Mouse (Mus musculus) testis, adult 10 weeks (tissue): Measurements from ENCODE around the gene Gm10354. TPM values are rescaled to one million over a fixed set of nuclear protein-coding genes. Genes with fewer than 3 reads are reported as not detected.

Experiments used
- polyA plus RNA-seq: library from polyadenylated mRNA; stranded (reverse); fragments of 350-450 nt; fragmentation: Illumina TruSeq; extraction: RNeasy Lipid Tissue Mini Kit (QIAGEN cat#74804); gene quantifications from one replicate; pipeline ENCODE4 v1.2.3, GENCODE M21; 2014; ENCODE audit warnings: low read depth, low replicate concordance

The Gm10354 gene
- polyA plus RNA-seq = 14.4 TPM

DNA sequence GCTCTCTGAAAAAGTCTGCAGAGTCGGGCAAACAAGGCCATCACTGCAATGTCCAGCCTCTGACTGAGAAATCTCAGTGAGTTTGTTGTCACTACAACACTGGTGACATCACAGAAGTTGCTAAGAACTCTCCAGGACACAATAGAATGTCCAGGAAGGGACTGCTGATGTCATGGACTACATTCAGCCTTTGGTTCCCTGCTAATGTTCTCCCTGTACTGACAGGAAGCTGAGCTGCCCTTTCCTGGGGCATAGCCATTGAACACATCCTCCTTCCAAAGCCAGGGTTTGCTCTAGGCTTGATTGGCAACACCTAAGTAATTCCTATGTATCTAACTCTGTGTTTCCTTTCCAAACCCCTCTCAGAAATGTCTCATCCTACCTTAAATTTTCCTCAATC, at the start of gene Gm10354:
Gene Gm10354, minus strand, starts transcription at position 101 of the 400 bp plus-strand sequence.

GRCm38 (mm10) chr5:14938329-14938728, 40.4 kb downstream of the Gm10354 start, which contains the start of gene Speer4e:
TSS of gene Speer4e (minus strand) at chr5:14938429.

Other genes with a start within 250 kb of the Gm10354 start
- gene Gm9758, start 64.0 kb downstream of the Gm10354 start, polyA plus RNA-seq = 11.0 TPM
- gene Speer4e, start 40.5 kb downstream of the Gm10354 start, polyA plus RNA-seq = 5.0 TPM
- gene Gm17019, start 54.1 kb upstream of the Gm10354 start, polyA plus RNA-seq = 12.8 TPM